In the genomic region with DNA sequence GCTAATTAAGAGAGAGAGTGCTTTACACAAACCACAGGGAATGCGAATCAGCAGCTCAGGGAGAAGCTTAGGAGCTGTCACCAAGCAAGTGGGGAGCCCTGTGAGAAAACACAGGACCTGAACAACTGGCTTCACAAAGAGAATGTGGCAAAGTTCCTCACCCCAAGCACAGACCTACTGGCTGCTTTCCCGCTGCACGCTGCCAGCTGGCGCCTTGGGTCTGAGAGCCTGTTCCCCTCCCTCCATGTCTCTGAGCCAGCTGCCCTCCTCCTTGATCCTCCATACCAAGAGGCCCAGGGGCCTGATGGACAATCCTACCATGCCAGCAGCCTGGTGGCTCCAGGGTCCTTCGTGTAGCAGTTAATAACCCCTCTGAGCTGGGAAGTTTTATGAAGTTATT, we compare ENCODE assay signal across 14 mouse cellular contexts. TPM values are rescaled to one million over a fixed set of nuclear protein-coding genes. Genes with fewer than 3 reads are reported as not detected.
DNase-seq lines count a peak whose midpoint lies in the region; ATAC-seq and TF ChIP-seq lines count a peak whose summit lies in the region.
"Had no signal": no experiment of that assay in that cellular context is flagged by ENCODE, and none has a peak within 500 bp of the region (broad histone marks: within the 10 kb centered on the region; RNA-seq: fewer than 3 reads in every experiment).

No protein-coding gene starts in this region.

- no peak overlapping the region for H3K4me3 ChIP-seq in heart, adult 2 months
- no peak overlapping the region for H3K4me3 ChIP-seq in forebrain, embryonic 12.5 days (replicated peaks)
- H3K4me3 ChIP-seq in heart, embryonic 10.5 days = no peak overlapping the region
- no peak overlapping the region for H3K4me3 ChIP-seq in midbrain, embryonic 13.5 days (replicated peaks)
- H3K4me3 ChIP-seq: embryonic facial prominence, embryonic 12.5 days; layer of hippocampus, adult 2 months had no signal

- H3K36me3 ChIP-seq in heart, adult 2 months (ENCODE audit: control insufficient read depth, insufficient read depth, low read length) = no peaks in the 10 kb centered on the region
- H3K36me3 ChIP-seq in forebrain, embryonic 12.5 days (replicated peaks) = no peaks in the 10 kb centered on the region
- H3K36me3 ChIP-seq in heart, embryonic 10.5 days = no peaks in the 10 kb centered on the region
- no peaks in the 10 kb centered on the region for H3K36me3 ChIP-seq in midbrain, embryonic 13.5 days
- H3K36me3 ChIP-seq: embryonic facial prominence, embryonic 12.5 days; G1E had no signal

- H3K4me1 ChIP-seq in heart, adult 2 months (ENCODE audit: control insufficient read depth, insufficient read depth, low read length) = no peaks in the 10 kb centered on the region
- peaks cover 9% of the 10 kb centered on the region; the same call in 1 of the 2 replicates for H3K4me1 ChIP-seq in forebrain, embryonic 12.5 days
- H3K4me1 ChIP-seq in heart, embryonic 10.5 days = 0 out of 2 replicates have a peak, but pooled peaks cover 3% of the 10 kb centered on the region
- peaks cover 6% of the 10 kb centered on the region; the same call in 1 of the 2 replicates for H3K4me1 ChIP-seq in midbrain, embryonic 13.5 days (replicated peaks)
- H3K4me1 ChIP-seq: embryonic facial prominence, embryonic 12.5 days had no signal

- H3K79me2 ChIP-seq in heart, adult 2 months (replicated peaks; ENCODE audit: control insufficient read depth, insufficient read depth, low read length) = no peaks in the 10 kb centered on the region

- H3K9ac ChIP-seq in heart, adult 2 months (ENCODE audit: low read depth, low read length) = no peak overlapping the region
- no peak overlapping the region for H3K9ac ChIP-seq in forebrain, embryonic 12.5 days
- no peak overlapping the region for H3K9ac ChIP-seq in midbrain, embryonic 13.5 days (replicated peaks)
- H3K9ac ChIP-seq: embryonic facial prominence, embryonic 12.5 days; liver, embryonic 14.5 days had no signal

- H3K27me3 ChIP-seq in heart, adult 2 months (ENCODE audit: control insufficient read depth, insufficient read depth, low read length) = no peaks in the 10 kb centered on the region
- H3K27me3 ChIP-seq in forebrain, embryonic 12.5 days = peaks cover 26% of the 10 kb centered on the region
- 0 out of 2 replicates have a peak, but pooled peaks cover 3% of the 10 kb centered on the region for H3K27me3 ChIP-seq in heart, embryonic 10.5 days (ENCODE audit: insufficient read depth, poor library complexity, severe bottlenecking)
- H3K27me3 ChIP-seq in midbrain, embryonic 13.5 days = peaks cover 26% of the 10 kb centered on the region

- H3K4me2 ChIP-seq in forebrain, embryonic 12.5 days = no peak overlapping the region
- H3K4me2 ChIP-seq in midbrain, embryonic 13.5 days (replicated peaks) = no peak overlapping the region
- H3K4me2 ChIP-seq: embryonic facial prominence, embryonic 12.5 days had no signal

- H3K27ac ChIP-seq in heart, adult 2 months = no peak overlapping the region
- no peak overlapping the region for H3K27ac ChIP-seq in forebrain, embryonic 12.5 days
- H3K27ac ChIP-seq in heart, embryonic 10.5 days = no peak overlapping the region
- no peak overlapping the region; the same call in 1 of the 2 replicates for H3K27ac ChIP-seq in midbrain, embryonic 13.5 days
- H3K27ac ChIP-seq: embryonic facial prominence, embryonic 12.5 days; layer of hippocampus, adult 2 months; liver, embryonic 14.5 days had no signal

- H3K9me3 ChIP-seq in forebrain, embryonic 12.5 days = no peaks in the 10 kb centered on the region
- no peaks in the 10 kb centered on the region for H3K9me3 ChIP-seq in heart, embryonic 10.5 days
- H3K9me3 ChIP-seq in midbrain, embryonic 13.5 days = no peaks in the 10 kb centered on the region
- H3K9me3 ChIP-seq: embryonic facial prominence, embryonic 12.5 days; G1E had no signal

- no peak for TF ChIP-seq POLR2A in heart, adult 2 months (IDR thresholded peaks at IDR 0.05; ENCODE audit: insufficient read depth, low read depth, low read length)

- 9% methylated on average over 5 of the region's 5 CpGs for WGBS in heart, adult 2 months
- WGBS in forebrain, embryonic 12.5 days = 6% methylated on average over 5 of the region's 5 CpGs
- WGBS in heart, embryonic 10.5 days = 11% methylated on average over 5 of the region's 5 CpGs
- 11% methylated on average over 5 of the region's 5 CpGs for WGBS in midbrain, embryonic 13.5 days

- intact Hi-C loops in heart, adult 2 months (cut with DNase I) = no loop called here
- intact Hi-C loops in heart, postnatal 25 days (cut with DNase I) = no loop called here

- ATAC-seq in forebrain, embryonic 12.5 days (ENCODE audit: low FRiP score) = peak; percentile 77
- peak; percentile 76 for ATAC-seq in midbrain, embryonic 13.5 days

- TF ChIP-seq EP300 in heart, adult 2 months (IDR thresholded peaks at IDR 0.05; ENCODE audit: insufficient read depth, low read depth, low read length) = no peak

- peak; percentile 38 to 42 for DNase-seq in heart, adult 2 months
- no peak for DNase-seq in heart, postnatal 25 days (ENCODE audit: low spot score)
- DNase-seq in heart, embryonic 10.5 days (ENCODE audit: low spot score) = peak; percentile 72
- no peak for DNase-seq in lung, postnatal 4 days
- no peak for DNase-seq in lung, postnatal 10 days

- TF ChIP-seq CTCF in heart, adult 2 months (IDR thresholded peaks at IDR 0.05) = no peak

RNA-seq across cellular contexts. Expression of gene Prdm13, which starts 19.8 kb away (rescaled TPM):
- total RNA-seq in heart, adult 2 months (2021) = not detected
- polyA plus RNA-seq in heart, adult 2 months (2012; rRNA removed) = not detected in 2 replicates
- not detected for total RNA-seq in heart, postnatal 25 days (2021)
- 0.42 and 0.60 TPM in 2 replicates for polyA plus RNA-seq in forebrain, embryonic 12.5 days (2016; fragmentation: Nextera tagmentation; extraction: Ambion mirVana)
- not detected in 2 replicates for polyA plus RNA-seq in heart, embryonic 10.5 days (2016; fragmentation: Nextera tagmentation; extraction: Ambion mirVana)
- polyA plus RNA-seq in midbrain, embryonic 13.5 days (2015; fragmentation: Nextera tagmentation; extraction: Ambion mirVana) = 0.28 and 0.45 TPM in 2 replicates
- total RNA-seq: layer of hippocampus, adult 2 months had no signal
- polyA plus RNA-seq: G1E; heart, postnatal 0 days; liver, embryonic 14.5 days; spleen, adult 2 months; urinary bladder, adult 2 months had no signal

Comparison
In these comparisons a context has a peak if more than half of its experiments do, and no peak if none do; other contexts are left out.
1. DNase-seq: peak in heart, adult 2 months (2 of 2) and heart, embryonic 10.5 days (single experiment); none in heart, postnatal 25 days (single experiment), lung, postnatal 4 days (0 of 2) and lung, postnatal 10 days (single experiment).